Mouse (Mus musculus) MN1 (cell line): Measurements from ENCODE around the gene Ttll10.

Experiments
- DNase-seq: peaks from one replicate; pipeline ENCODE4 v3.0.0-alpha.2; 2016; ENCODE audit warnings: low spot score

The Ttll10 gene

GRCm38 (mm10) chr4:156059261-156059660 lies at the start of gene Ttll10:
Ttll10 (minus strand) TSS chr4:156059414.
- DNase-seq: no peak

GRCm38 (mm10) chr4:156103342-156103741 lies 44.1 kb upstream of the Ttll10 start:
- DNase-seq: no peak

GRCm38 (mm10) chr4:156101481-156101903 lies 42.3 kb upstream of the Ttll10 start:
- DNase-seq: no peak

GRCm38 (mm10) chr4:156100501-156100900 lies 41.3 kb upstream of the Ttll10 start:
- no peak for DNase-seq

- no peak for DNase-seq
Observed at GRCm38 (mm10) chr4:156099427-156099826, 40.2 kb upstream of the Ttll10 start.

- DNase-seq: no peak
Observed at GRCm38 (mm10) chr4:156097770-156098366, 38.7 kb upstream of the Ttll10 start.

- no peak for DNase-seq
Observed at GRCm38 (mm10) chr4:156096191-156096590, 37.0 kb upstream of the Ttll10 start.

- DNase-seq: no peak
Observed at GRCm38 (mm10) chr4:156093758-156094157, 34.5 kb upstream of the Ttll10 start.

- DNase-seq: no peak
Observed at GRCm38 (mm10) chr4:156092765-156093164, 33.6 kb upstream of the Ttll10 start.

- DNase-seq: no peak
Observed at GRCm38 (mm10) chr4:156091236-156091635, 32.0 kb upstream of the Ttll10 start.

- DNase-seq: no peak
Observed at GRCm38 (mm10) chr4:156087398-156088087, 28.3 kb upstream of the Ttll10 start.

GRCm38 (mm10) chr4:156085256-156085655 lies 26.0 kb upstream of the Ttll10 start:
- DNase-seq: no peak

- DNase-seq: no peak
Observed at GRCm38 (mm10) chr4:156084096-156084879, 25.1 kb upstream of the Ttll10 start.

- DNase-seq: peak; percentile 37
Observed at GRCm38 (mm10) chr4:156083348-156083747, 24.1 kb upstream of the Ttll10 start.

- no peak for DNase-seq
Observed at GRCm38 (mm10) chr4:156082621-156083234, 23.5 kb upstream of the Ttll10 start.

GRCm38 (mm10) chr4:156077499-156078301 lies 18.5 kb upstream of the Ttll10 start:
- no peak for DNase-seq

GRCm38 (mm10) chr4:156076911-156077382 lies 17.7 kb upstream of the Ttll10 start:
- DNase-seq: no peak

GRCm38 (mm10) chr4:156070716-156071115 lies 11.5 kb upstream of the Ttll10 start:
- DNase-seq: no peak

GRCm38 (mm10) chr4:156070276-156070675 lies 11.1 kb upstream of the Ttll10 start:
- DNase-seq: no peak

GRCm38 (mm10) chr4:156069701-156070100 lies 10.5 kb upstream of the Ttll10 start:
- DNase-seq: no peak

GRCm38 (mm10) chr4:156067256-156067949 lies 8.2 kb upstream of the Ttll10 start:
- no peak for DNase-seq
